Mouse (Mus musculus): ENCODE results near the gene Bglap.
A peak's percentile ranks its signal among the peaks of the same experiment; 100 is the strongest.
"Not testable (repeated sequence)": the region's sequence is repeated elsewhere in the genome, so short reads cannot be mapped to it uniquely, and the experiment has no call there.

Bglap gene

GRCm38 (mm10) chr3:88393776-88394375, 9.6 kb upstream of the Bglap start:
- DNase-seq, result no peak

- not testable (repeated sequence) for DNase-seq
These were observed 1.9 kb downstream of the Bglap start for GRCm38 (mm10) chr3:88382383-88382782.

- peak; percentile 23 to 32 for DNase-seq
These were observed 2.6 kb downstream of the Bglap start for GRCm38 (mm10) chr3:88381389-88382315.

GRCm38 (mm10) chr3:88378599-88378998, 5.7 kb downstream of the Bglap start, which contains the start of gene Bglap2:
TSS of gene Bglap2 (minus strand) at chr3:88378699.
- DNase-seq, result not testable (repeated sequence)

DNA sequence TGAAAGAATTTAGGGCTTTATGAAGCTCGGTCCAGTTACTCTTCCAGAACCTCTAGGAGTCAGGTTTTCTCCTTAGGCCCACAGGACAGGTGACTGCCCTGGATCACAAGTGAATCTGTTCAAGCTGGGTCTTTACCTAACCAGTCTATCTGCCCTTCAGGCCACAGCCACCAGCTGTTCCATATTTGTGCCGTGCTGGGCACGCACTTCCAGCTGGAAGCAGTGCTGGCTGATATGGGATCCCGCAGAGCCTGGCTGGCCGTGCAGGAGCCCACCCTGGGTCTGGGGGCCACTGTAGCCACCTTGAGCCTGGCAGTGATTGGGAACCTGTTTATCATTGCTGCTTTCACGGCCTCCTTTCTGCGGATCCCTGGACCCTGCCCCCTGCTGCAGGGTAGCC, 7.6 kb downstream of the Bglap start:
- not testable (repeated sequence) for DNase-seq

- DNase-seq, result not testable (repeated sequence)
These were observed 8.3 kb downstream of the Bglap start for GRCm38 (mm10) chr3:88375750-88376626.

GRCm38 (mm10) chr3:88372643-88373042, 11.6 kb downstream of the Bglap start, which contains the start of gene Bglap3:
TSS of gene Bglap3 (minus strand) at chr3:88372743.
- DNase-seq, result not testable (repeated sequence)

DNA sequence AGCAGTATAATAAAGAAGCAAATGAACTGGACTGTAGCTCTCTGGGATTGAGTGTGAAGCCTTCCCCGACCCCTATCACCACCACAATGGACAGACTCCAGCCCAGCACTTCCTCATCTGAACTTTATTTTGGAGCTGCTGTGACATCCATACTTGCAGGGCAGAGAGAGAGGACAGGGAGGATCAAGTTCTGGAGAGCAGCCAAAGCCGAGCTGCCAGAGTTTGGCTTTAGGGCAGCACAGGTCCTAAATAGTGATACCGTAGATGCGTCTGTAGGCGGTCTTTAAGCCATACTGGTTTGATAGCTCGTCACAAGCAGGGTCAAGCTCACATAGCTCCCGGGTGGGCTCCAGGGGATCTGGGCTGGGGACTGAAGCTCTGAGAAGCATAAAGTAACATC, 15.8 kb downstream of the Bglap start:
- not testable (repeated sequence) for DNase-seq

GRCm38 (mm10) chr3:88367517-88367916, 16.7 kb downstream of the Bglap start:
- not testable (repeated sequence) for DNase-seq

GRCm38 (mm10) chr3:88366830-88367428, 17.3 kb downstream of the Bglap start:
- peak; percentile 35 to 42 for DNase-seq

- no peak for DNase-seq
These were observed 18.4 kb downstream of the Bglap start for GRCm38 (mm10) chr3:88365705-88366361.

DNA sequence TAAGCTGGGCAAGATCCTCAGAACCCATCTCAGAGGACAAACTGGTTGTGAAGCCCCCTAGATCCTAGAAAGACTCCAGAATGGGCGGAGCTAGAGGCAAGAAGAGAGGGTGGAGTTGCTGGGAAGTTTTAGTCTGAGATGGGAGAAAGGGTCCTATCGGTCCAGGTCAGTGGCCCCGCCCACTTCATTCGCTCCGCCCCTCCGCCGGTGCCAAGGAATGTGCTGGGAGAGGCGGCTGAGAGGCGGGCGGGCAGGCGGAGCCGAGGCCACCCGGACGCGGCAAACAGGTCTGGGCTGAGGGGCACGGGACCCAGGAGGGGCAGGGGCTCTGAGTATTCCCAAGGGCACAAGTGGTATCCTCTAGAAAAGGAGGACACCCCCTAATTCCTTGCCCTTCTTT, 19.9 kb downstream of the Bglap start, which contains the start of gene Paqr6:
Gene Paqr6, plus strand, starts transcription at position 248 of the 400 bp plus-strand sequence.
- peak in 1 of 2 experiments; percentile 23 for DNase-seq

DNA sequence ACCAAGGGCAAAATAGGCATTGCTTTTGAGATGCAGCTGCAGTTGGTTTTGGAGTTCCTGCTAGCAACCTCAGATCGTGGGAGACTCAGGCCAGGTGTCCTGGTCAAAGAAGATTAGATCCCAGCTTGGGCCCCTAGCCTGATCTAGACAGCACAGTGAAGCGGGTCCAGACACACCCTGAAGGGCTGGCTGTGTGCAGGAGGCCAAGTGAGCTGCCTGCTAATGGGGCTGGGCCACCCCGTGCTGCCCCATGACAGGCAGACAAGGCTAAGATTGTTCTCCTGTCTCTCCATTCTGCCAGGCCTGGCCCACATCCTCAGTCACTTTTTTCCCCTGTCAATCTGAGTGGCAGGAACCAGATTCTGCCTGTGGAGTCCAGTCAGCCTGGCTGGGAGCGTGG, 20.6 kb downstream of the Bglap start:
- no peak for DNase-seq

DNA sequence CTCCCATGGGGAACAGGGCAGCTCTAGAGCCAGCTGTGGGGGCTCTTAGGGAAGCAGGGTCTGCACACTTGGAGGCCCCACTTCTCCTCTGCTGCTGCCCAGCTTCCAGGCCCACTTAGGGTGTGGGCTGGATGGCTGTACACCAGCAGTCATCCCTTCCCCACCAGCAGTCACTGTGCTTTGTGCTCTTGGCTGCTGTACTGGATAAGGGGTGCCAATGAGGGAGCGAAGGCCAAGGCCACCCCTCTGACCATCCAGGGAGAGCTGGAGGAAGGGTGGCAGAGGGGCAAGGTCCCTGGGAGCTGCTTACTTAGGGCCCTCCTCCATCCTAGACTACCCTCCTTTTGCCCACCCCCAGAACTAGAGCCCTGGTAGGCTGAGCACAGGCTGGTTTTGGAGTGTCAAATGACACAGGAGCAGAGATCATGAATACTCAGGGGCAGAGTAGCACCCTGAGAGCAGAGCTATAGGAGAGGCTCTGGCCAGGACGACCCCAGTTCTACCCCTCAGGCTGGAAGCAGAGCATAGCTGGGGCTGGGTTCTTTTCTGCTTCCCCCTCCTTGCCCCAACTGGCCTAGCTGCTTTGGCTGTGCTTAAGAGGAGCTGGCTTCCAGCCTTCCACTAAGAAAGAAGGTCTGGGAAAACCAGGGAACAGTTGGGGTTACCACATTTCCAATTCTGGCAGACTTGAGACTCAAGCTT, 22.5 kb downstream of the Bglap start:
- DNase-seq, result no peak

DNA sequence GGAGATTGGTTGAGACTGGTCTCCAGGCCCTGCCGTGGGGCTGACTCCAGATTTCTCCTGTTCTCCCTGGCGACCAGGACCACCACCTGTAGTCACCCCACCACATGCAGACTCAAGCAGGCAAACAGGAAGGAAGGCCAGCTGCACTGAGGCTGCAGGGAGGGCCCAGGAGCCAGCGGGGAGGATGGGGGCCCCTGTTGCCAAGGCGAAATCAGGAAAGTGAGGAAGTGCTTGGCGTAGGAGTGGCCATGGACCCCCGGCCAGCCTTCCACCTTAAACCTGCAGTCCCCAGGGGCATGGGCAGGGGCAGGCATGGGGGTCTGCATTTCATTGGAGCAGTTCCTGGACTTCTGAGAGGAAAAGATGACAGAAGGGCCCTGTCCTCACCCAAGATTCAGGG, 23.2 kb downstream of the Bglap start:
- DNase-seq, result no peak

DNA sequence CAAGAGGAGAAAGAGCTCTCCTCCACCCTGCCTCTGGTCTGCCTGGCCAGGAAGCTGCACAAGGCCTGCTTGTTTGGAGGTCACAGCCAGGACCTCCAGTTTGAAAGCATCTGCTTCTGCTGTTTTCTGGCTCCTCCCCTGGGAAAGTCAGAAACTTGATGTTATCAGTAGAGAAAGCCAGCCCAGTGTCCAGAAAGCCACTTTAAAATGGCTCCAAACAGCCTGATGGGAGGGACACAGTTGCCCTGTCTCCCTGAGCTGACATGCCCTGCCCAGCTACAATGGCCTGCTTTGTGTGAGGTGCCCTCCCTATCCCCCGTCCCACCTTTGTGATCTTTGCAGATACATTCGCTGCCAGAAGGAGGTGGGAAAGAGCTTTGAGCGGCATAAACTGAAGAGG, 24.3 kb downstream of the Bglap start:
- no peak for DNase-seq

- no peak for DNase-seq
These were observed 24.7 kb downstream of the Bglap start for GRCm38 (mm10) chr3:88359584-88359983.

- DNase-seq, result no peak
These were observed 29.7 kb downstream of the Bglap start for GRCm38 (mm10) chr3:88354396-88355165.

DNA sequence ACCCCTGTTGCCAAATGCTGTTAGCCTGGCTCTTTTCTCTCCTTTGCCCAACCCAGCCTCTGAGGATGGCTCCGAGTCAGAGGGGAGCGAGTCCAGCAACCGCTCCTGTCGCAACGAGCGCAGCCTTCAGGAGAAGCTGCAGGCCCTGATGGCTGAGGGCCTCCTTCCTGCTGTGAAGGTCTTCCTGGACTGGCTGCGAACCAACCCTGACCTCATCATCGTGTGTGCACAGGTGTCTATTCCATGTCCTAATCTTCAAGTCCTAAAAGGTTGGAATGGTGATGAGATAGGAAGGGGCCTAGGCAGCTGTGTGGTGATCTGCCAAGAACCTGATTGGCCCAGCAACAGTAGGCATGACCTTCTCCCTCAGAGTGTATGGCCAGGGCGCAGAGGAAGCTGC, 31.4 kb downstream of the Bglap start:
- no peak for DNase-seq

DNA sequence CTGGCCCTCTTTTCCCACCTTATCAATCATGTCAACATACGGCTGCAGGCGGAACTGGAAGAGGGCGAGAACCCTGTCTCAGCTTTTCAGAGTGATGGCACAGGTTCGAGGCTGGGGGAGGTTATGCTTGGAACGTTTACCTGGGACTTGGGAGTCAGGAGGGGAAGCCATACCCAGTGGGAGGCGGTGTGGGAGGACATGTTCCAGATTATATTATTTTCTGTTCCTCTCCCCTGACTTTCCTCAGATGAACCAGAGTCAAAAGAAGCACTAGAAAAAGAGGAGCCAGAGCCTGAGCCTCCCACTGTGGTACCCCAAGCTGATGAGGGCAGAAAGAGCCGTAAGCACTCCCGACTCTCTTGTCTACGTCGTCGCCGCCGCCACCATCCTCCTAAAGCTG, 33.5 kb downstream of the Bglap start:
- DNase-seq, result no peak
